In genomic region chr8:124841775-124842174, GRCm38 (mm10) we compare ENCODE assay signal across 16 mouse cellular contexts. TPM values are rescaled to one million over a fixed set of nuclear protein-coding genes. Genes with fewer than 3 reads are reported as not detected.
DNase-seq lines count a peak whose midpoint lies in the region; TF ChIP-seq lines count a peak whose summit lies in the region.
"Had no signal": no experiment of that assay in that cellular context is flagged by ENCODE, and none has a peak within 500 bp of the region (broad histone marks: within the 10 kb centered on the region; RNA-seq: fewer than 3 reads in every experiment).

No protein-coding gene starts in this region.

- 39% methylated on average over 10 of the region's 10 CpGs for WGBS in cerebellum, adult 2 months

- peaks cover 8% of the 10 kb centered on the region; the same call in 1 of the 2 replicates for H3K4me1 ChIP-seq in cerebellum, adult 2 months (ENCODE audit: control insufficient read depth, insufficient read depth, low read length)
- H3K4me1 ChIP-seq: embryonic facial prominence, embryonic 13.5 days; forebrain, embryonic 10.5 days; forebrain, embryonic 15.5 days; hindbrain, embryonic 13.5 days had no signal

- DNase-seq in cerebellum, adult 2 months, result peak; percentile 42 to 49
- DNase-seq in cerebellum, postnatal 4 days (ENCODE audit: low spot score in 2 of 2), result no peak
- peak; percentile 33 to 40 for DNase-seq in cerebellum, postnatal 36 days
- DNase-seq in cerebellum, adult 8-10 months, result no peak
- peak; percentile 40 for DNase-seq in kidney, adult 9 months
- no peak for DNase-seq in kidney, adult 11 months
- DNase-seq in layer of hippocampus, adult 9-10 months (ENCODE audit: low spot score), result no peak
- DNase-seq: adrenal gland, postnatal 10 days; gastrocnemius, postnatal 36 days; heart, postnatal 14 days had no signal

- H3K27ac ChIP-seq in cerebellum, adult 2 months (ENCODE audit: insufficient read depth, low read length), result no peak overlapping the region
- H3K27ac ChIP-seq: embryonic facial prominence, embryonic 13.5 days; forebrain, embryonic 10.5 days; forebrain, embryonic 15.5 days; hindbrain, embryonic 13.5 days; hindbrain, postnatal 0 days had no signal

- TF ChIP-seq POLR2A in cerebellum, adult 2 months (IDR thresholded peaks at IDR 0.05; ENCODE audit: borderline replicate concordance, insufficient read depth, low read length), result no peak

- H3K27me3 ChIP-seq in cerebellum, adult 2 months (ENCODE audit: control insufficient read depth, insufficient read depth, low read length), result no peaks in the 10 kb centered on the region
- H3K27me3 ChIP-seq: embryonic facial prominence, embryonic 13.5 days; forebrain, embryonic 15.5 days; hindbrain, embryonic 13.5 days had no signal

- TF ChIP-seq CTCF in cerebellum, adult 2 months (IDR thresholded peaks at IDR 0.05; ENCODE audit: borderline replicate concordance, insufficient read depth, low read depth, low read length), result no peak

- H3K4me3 ChIP-seq in cerebellum, adult 2 months (replicated peaks; ENCODE audit: insufficient read depth, low read depth, low read length), result no peak overlapping the region
- H3K4me3 ChIP-seq: embryonic facial prominence, embryonic 13.5 days; forebrain, embryonic 10.5 days; forebrain, embryonic 15.5 days; hindbrain, embryonic 13.5 days had no signal

RNA-seq across cellular contexts. Expression of gene Gnpat, which starts 21.1 kb away (rescaled TPM):
- polyA plus RNA-seq in cerebellum, adult 2 months (2012; rRNA removed), result 98.3 and 100 TPM in 2 replicates

RNA-seq across cellular contexts. Expression of gene 2810004N23Rik, which starts 21.1 kb away (rescaled TPM):
- 15.0 and 15.7 TPM in 2 replicates for polyA plus RNA-seq in cerebellum, adult 2 months (2012; rRNA removed)

RNA-seq across cellular contexts. Expression of gene Trim67, which starts 48.9 kb away (rescaled TPM):
- 19.4 and 23.3 TPM in 2 replicates for polyA plus RNA-seq in cerebellum, adult 2 months (2012; rRNA removed)
- polyA plus RNA-seq: C2C12 had no signal

RNA-seq across cellular contexts. Expression of gene Exoc8, which starts 55.7 kb away (rescaled TPM):
- 16.2 and 18.2 TPM in 2 replicates for polyA plus RNA-seq in cerebellum, adult 2 months (2012; rRNA removed)

RNA-seq across cellular contexts. Expression of gene Sprtn, which starts 55.9 kb away (rescaled TPM):
- 18.5 and 19.5 TPM in 2 replicates for polyA plus RNA-seq in cerebellum, adult 2 months (2012; rRNA removed)

Comparison
In these comparisons a context has a peak if more than half of its experiments do, and no peak if none do; other contexts are left out.
1. DNase-seq: peak in cerebellum, adult 2 months (2 of 2), cerebellum, postnatal 36 days (2 of 2) and kidney, adult 9 months (single experiment); none in cerebellum, postnatal 4 days (0 of 2), cerebellum, adult 8-10 months (single experiment), kidney, adult 11 months (single experiment) and layer of hippocampus, adult 9-10 months (single experiment).